Mouse (Mus musculus) spleen, adult 2 months (tissue): ENCODE measurements around the gene Rab30. TPM values are rescaled to one million over a fixed set of nuclear protein-coding genes. Genes with fewer than 3 reads are reported as not detected.
"Not testable (repeated sequence)": the region's sequence is repeated elsewhere in the genome, so short reads cannot be mapped to it uniquely, and the experiment has no call there.

Source experiments
- DNase-seq, 2 experiments: peaks; one replicate each; pipeline versions ENCODE4 v3.0.0 to v3.0.0-alpha.2; 2012 to 2021; ENCODE audit warnings: low spot score in 2 of 2, low read depth in 1 of 2
- H3K27ac ChIP-seq: fragments of 200-500 bp; 2 replicates; pipeline ENCODE4 v1.5.1; 2012; ENCODE audit warnings: low read length, inconsistent platforms; ENCODE audit not compliant: insufficient read depth
- H3K27me3 ChIP-seq: fragments of 200-500 bp; 2 replicates; pipeline ENCODE4 v1.6.1; 2012; ENCODE audit warnings: mild to moderate bottlenecking, moderate library complexity, low read length, inconsistent platforms; ENCODE audit not compliant: control insufficient read depth, insufficient read depth
- H3K36me3 ChIP-seq: fragments of 200-500 bp; 2 replicates; pipeline ENCODE4 v1.6.1; 2012; ENCODE audit warnings: mild to moderate bottlenecking, low read length, inconsistent platforms; ENCODE audit not compliant: control insufficient read depth, insufficient read depth
- H3K4me1 ChIP-seq: fragments of 200-500 bp; 2 replicates; pipeline ENCODE4 v1.6.1; 2011; ENCODE audit warnings: inconsistent platforms; ENCODE audit not compliant: control insufficient read depth, insufficient read depth, insufficient read length
- H3K4me3 ChIP-seq: fragments of 200-500 bp; 2 replicates; pipeline ENCODE4 v1.5.1; 2011; ENCODE audit warnings: mild to moderate bottlenecking, inconsistent platforms; ENCODE audit not compliant: insufficient read depth, insufficient read length; ENCODE audit errors: extremely low read depth
- CTCF ChIP-seq: fragments of 200-500 bp; IDR thresholded peaks from 2 replicates; pipeline ENCODE4 v1.5.1; 2011; ENCODE audit warnings: mild to moderate bottlenecking, inconsistent platforms; ENCODE audit not compliant: insufficient read depth, insufficient read length, insufficient replicate concordance; ENCODE audit errors: extremely low read depth
- POLR2A ChIP-seq: fragments of 200-500 bp; IDR thresholded peaks from 2 replicates; pipeline ENCODE4 v1.6.1; 2011; ENCODE audit warnings: low read depth, low read length, inconsistent platforms
- WGBS: fragments of 180-500 bp; shearing (Covaris S2); methylation state at CpG from one replicate; pipeline ENCODE4 v1.1.7; 2018; 5-methylcytosine and 5-hydroxymethylcytosine counted together
- polyA plus RNA-seq: library from polyadenylated mRNA; depleted of rRNA; stranded (reverse); fragments of >200 nt; gene quantifications from 2 replicates; pipeline ENCODE4 v1.2.3, GENCODE M21; 2012

The Rab30 gene
- polyA plus RNA-seq, 1 experiment: 4.2 TPM

GRCm38 (mm10) chr7:92766096-92767090 is 25.0 kb downstream of the Rab30 start:
- Histone ChIP-seq H3K27me3 (no peaks in the 10 kb centered on the region), H3K27ac (no peak overlapping the region), H3K4me1 (no peaks in the 10 kb centered on the region), H3K4me3 (no peak overlapping the region), H3K36me3 (no peaks in the 10 kb centered on the region)
- 75% methylated on average over 9 of the region's 9 CpGs for WGBS
- TF ChIP-seq POLR2A (no peak), CTCF (no peak)
- no peak for DNase-seq

DNA sequence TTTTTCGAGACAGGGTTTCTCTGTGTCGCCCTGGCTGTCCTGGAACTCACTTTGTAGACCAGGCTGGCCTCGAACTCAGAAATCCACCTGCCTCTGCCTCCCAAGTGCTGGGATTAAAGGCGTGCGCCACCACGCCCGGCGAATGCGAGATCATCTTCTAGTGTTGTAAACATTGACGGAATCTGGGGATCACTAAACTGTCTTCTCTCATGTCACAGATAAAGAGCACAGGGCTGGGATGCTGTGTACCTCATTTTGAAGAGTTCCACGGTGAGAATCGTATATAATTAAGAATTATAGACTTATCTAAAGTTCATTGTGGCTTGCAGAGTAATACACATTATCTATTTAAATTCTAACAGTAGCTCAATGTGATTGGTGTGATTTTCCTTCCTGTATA is 26.7 kb downstream of the Rab30 start:
- not testable (repeated sequence) for H3K4me3 ChIP-seq, H3K27me3 ChIP-seq, H3K36me3 ChIP-seq, DNase-seq, H3K4me1 ChIP-seq, H3K27ac ChIP-seq
- WGBS: 91% methylated on average over 12 of the region's 12 CpGs

DNA sequence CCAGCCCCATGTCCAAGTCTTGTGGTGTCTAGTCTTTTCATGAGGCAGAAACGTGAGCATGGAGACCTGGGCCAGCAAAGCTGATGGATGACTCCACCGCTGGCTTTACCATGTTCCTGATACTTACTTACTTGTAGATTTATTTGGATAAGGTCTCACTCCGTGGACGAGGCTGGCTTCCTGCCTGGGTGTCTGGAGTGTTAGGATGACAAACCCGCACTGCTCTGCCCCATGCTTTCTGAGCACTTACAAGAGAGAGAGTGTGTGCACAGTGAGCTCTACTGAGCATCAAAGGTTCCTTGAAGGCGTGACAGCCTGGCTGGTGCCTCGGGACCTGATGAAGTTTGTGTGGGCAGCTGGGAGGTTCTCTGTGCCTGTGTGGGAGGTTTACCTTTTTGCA is 27.5 kb downstream of the Rab30 start:
- no peak overlapping the region for H3K27ac ChIP-seq
- WGBS: 79% methylated on average over 7 of the region's 7 CpGs
- no peaks in the 10 kb centered on the region for H3K36me3 ChIP-seq
- H3K27me3 ChIP-seq: no peaks in the 10 kb centered on the region
- no peak overlapping the region for H3K4me3 ChIP-seq
- no peaks in the 10 kb centered on the region for H3K4me1 ChIP-seq
- TF ChIP-seq POLR2A (no peak), CTCF (no peak)
- DNase-seq: no peak

- TF ChIP-seq POLR2A (no peak), CTCF (no peak)
- 84% methylated on average over 3 of the region's 3 CpGs for WGBS
- Histone ChIP-seq H3K27ac (no peak overlapping the region), H3K36me3 (no peaks in the 10 kb centered on the region), H3K4me1 (no peaks in the 10 kb centered on the region), H3K27me3 (no peaks in the 10 kb centered on the region), H3K4me3 (no peak overlapping the region)
- no peak for DNase-seq
Measured at GRCm38 (mm10) chr7:92773006-92773405, 31.6 kb downstream of the Rab30 start.

DNA sequence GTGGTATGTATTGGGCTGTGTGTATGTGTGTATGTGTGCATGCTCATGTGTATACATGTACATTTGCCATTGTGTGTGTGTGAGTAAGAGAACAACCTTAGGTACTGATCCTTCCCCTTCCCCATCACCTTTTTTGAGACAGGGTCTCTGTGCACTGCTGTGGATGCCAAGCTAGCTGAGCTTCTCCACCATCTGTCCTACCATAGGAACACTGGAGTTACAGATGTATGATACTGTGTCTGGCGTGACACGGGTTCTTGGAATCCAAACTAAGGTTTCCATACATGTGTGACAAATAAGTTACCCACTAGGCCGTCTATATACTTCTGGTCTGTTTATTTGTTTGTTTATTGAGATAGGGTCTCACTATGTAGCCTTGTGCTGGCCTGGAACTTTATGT is 32.2 kb downstream of the Rab30 start:
- no peaks in the 10 kb centered on the region for H3K4me1 ChIP-seq
- H3K36me3 ChIP-seq: no peaks in the 10 kb centered on the region
- no peak for TF ChIP-seq CTCF
- TF ChIP-seq POLR2A: no peak
- H3K4me3 ChIP-seq: no peak overlapping the region
- no peak overlapping the region for H3K27ac ChIP-seq
- DNase-seq: no peak
- no peaks in the 10 kb centered on the region for H3K27me3 ChIP-seq
- 95% methylated on average over 3 of the region's 3 CpGs for WGBS

DNA sequence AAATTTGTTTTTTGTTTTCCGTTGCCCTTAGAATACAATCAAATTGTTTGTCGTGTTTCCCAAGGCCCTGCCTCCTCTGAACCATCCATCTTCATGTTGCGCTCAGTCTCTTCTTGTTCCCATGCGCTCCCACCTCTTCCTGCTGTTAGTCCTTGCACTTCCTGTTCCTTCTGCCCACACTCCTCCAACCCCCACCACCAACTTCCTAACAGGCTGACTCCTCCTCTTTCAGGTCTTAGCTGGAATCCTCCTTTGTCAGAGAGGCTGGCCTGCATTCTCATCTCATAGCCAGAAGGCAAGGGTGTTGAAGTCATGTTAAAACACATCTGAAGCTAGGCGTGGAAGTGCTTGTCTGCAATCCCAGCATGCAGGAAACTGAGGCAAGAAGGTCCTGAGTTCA is 33.3 kb downstream of the Rab30 start:
- no peak for TF ChIP-seq POLR2A
- no peak for TF ChIP-seq CTCF
- 77% methylated on average over 5 of the region's 5 CpGs for WGBS
- Histone ChIP-seq H3K36me3 (no peaks in the 10 kb centered on the region), H3K27ac (no peak overlapping the region), H3K4me3 (no peak overlapping the region), H3K27me3 (no peaks in the 10 kb centered on the region), H3K4me1 (no peaks in the 10 kb centered on the region)
- DNase-seq: no peak

GRCm38 (mm10) chr7:92775703-92776102 is 34.3 kb downstream of the Rab30 start:
- Histone ChIP-seq H3K27ac (no peak overlapping the region), H3K36me3 (no peaks in the 10 kb centered on the region), H3K4me1 (no peaks in the 10 kb centered on the region), H3K4me3 (no peak overlapping the region), H3K27me3 (no peaks in the 10 kb centered on the region)
- no peak for DNase-seq
- TF ChIP-seq POLR2A: no peak
- no peak for TF ChIP-seq CTCF
- WGBS: 67% methylated on average over 2 of the region's 2 CpGs
